Mouse (Mus musculus) embryo, embryonic 10.5 days (tissue): ENCODE data around the gene Ube3c.

Source experiments
- DNase-seq: peaks from one replicate; pipeline ENCODE4 v3.0.0-alpha.2; 2015; ENCODE audit warnings: low spot score

Ube3c gene

DNA sequence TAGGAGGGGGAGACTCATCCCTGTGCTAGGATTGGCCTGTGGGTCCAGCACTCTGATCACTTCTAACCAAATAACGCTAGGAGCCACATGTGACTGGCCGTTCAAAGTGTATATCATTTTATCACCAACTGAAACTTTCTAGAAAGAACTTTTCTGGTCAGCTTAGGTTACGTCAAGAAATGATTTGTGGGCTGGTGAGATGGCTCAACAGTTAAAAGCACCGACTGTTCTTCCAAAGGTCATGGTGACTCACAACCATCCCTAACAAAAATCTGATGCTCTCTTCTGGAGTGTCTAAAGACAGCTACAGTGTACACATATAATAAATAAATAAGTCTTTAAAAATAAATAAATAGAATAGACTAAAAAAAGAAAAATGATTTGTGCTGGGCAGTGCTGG, 103.5 kb downstream of the Ube3c start:
- DNase-seq: no peak

DNA sequence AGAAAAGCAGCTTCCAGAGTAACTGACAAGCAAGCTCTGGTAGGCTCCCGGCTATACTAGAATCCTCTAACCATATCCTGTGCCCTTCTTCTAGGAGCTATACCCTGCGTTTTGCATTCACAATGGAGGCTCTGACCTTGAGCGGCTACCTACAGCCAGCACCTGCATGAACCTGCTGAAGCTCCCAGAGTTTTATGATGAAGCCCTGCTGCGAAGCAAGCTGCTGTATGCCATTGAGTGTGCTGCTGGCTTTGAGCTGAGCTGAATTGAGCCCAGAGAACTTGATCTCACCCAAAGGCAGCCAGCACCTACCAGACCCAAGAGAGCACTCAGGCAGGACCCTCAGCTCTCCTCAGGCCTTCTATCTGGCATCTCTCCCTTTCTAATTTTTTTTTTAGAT, 105.3 kb downstream of the Ube3c start:
- no peak for DNase-seq

DNA sequence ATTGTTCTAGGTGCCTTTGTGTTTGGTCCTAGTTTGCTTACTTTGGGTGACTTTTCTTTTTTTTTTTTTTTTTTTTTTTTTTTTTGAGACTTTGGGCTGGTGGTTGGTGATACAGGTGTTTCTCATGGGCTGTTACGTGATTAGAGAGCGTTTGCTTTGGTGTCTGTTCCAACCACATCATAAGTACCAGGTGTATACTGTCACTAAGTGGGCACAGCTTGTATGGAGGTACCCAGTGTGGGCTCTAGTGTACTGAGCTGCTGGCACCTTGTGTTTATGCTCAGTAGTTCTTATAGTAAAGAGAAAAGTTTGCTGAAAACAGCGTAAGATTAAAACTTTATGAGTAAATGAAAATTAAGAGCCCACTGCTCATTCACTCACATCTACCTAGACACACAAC, 107.4 kb downstream of the Ube3c start:
- no peak for DNase-seq

DNA sequence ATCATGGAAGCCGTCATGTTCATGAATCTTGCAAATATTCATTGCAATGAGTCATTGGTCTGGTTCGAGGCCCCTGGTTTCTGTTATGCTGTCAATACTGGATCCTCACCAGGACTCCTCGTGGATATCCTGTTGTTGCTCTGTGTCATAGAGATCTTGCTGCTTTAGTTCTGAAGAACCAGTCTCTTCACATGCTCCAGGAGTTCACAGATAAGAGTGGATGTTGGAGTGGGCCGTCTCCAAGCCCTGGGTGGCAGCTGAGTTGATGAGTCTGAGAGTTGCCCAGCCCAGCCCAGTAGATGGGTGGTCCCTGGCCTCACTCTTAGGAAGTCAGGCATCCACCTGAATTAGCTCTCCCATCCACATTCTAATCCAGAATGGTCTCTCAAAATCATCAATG, 116.0 kb downstream of the Ube3c start:
- DNase-seq: no peak

DNA sequence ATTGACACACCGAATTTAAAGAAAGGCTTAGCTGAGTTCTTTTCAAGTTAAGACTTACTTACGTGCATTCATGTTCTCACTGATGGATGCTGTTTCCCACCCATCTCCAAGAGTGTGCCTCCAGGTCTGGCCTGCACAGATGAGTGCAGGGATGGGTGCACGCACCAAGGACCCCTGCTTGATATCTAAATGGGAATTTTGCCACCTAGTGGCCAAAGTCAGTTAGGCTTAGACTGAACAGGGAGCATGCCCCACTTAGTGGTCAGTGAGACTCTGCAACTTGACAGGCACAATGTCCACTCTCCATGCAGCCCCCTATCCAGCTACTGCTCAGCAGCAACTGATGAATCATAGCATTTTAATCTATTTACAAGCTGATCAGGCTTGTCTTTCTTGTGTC, 118.6 kb downstream of the Ube3c start:
- peak; percentile 81 for DNase-seq

DNA sequence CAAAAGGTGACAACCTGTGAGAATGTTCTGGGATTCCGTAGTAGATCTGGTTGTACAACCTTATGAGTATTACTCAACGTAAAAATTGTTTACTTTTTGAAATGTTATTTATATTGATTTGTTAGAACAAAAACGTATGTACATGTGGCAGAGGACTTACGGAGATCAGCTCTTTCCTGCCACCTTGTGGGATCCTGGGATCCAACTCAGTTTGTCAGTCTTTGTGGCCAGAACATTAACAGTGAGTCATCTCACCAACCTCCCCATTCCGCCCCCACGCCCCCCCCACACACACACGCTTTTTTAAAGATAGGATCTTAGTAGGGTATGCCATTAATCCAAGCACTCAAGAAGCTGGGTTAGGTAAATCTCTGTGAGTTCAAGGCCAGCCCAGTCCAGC, 119.3 kb downstream of the Ube3c start:
- DNase-seq: no peak

DNA sequence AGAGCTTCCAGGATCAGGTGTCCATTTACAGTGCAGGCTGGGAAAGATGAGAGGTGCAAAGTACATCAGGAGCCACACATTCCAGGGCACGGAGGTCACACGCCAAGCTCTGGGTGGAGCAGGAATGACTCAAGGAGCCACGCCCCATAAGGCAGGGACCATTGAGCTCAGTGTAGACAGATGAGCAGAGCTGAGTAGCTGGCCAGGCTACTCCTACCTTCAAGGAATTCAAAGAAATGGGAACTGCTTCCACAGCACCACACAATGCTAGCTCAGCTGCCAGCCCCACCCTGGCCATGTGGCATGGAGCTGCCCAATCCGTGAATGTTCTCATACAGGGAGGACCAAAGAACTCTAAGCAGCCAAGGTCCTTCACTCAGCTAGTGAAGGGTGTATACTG, 129.5 kb downstream of the Ube3c start:
- no peak for DNase-seq

DNA sequence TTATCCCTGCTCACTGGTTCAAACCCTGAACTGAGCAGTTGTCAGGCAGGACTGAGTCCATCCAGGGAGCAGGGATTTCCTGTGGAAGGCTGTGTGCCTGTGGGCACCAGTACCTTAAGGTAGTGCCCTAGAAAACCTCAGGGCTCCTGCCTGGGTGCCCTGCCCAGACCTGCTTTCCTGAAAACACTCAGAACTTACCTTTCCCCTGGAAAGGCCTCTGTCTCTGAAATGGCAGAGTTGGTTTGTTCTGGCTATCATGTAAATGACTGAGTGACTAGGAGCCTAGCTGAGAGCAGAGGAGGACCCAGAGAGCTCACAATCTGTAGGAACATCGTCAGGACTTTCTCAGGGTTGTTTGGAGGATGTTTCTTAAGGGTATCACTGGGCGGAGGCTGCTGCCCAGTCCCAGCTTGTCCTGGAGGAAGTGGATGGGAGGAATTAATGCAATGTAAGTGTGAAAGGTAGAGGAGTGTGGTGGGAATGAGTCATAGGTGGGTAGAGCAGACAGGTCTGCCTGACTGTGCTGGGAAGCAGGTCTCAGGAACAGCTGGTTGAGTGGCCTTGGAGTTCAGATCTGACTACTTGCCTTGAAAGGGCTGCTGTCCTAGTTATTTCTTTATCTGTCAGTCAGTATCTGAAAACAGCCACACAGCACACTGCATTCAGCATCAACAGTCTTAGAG, 130.6 kb downstream of the Ube3c start:
- no peak for DNase-seq

DNA sequence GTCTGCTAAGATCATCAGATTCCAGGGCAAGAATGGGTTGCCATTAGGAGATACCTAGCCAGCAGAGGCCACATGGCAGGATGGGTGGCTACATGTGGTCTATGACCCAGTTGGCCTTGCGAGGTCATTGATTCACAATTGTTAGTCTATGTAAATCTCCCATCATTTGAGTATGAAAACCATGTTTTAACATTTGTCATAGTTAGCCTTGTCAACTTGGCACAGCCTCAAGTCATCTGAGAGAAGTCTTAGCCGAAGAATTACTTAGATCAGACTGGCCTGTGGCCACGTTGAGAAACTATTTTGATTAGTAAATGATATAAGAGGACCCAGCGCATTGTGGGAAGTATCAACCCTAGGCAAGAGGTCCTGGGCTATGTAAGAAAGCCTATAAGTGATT, 138.2 kb downstream of the Ube3c start:
- DNase-seq: no peak

DNA sequence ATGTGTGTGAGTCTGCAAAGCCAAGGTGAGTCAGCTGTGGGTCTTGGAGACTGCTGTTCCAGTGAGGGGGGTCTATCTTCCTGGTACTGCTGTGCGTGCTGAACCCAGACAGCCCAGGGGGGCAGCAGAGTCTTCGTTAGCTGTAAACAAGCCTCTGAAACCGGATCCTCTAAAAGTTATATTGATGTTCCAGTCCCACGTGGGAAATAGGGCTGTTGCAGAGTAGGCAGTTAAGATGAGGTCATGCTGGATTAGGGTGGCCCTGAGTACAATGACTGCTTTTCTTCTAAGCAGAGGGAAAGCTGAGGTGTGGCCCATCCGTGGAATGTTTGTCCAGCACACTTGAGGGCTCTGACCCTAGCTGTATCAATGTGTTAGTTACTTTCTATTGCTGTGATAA, 139.2 kb downstream of the Ube3c start:
- peak; percentile 36 for DNase-seq

DNA sequence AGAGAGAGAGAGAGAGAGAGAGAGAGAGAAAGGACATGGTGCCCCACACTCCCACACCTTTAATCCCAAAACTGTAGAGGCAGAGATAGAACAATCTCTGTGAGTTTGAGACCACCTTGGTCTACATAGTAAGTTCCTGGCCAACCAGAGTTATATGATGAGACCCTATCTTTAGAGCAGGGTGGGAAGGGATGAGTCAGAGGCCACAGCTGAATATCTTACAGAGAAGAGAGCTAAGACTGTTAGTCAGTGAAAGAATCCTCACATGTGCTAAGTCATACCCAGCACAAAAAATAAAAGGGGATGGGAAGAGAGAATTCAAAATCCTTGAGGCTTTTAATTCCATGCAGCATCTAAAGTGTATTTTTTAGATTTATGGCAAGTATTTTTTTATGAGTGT, 142.6 kb downstream of the Ube3c start:
- DNase-seq: no peak

DNA sequence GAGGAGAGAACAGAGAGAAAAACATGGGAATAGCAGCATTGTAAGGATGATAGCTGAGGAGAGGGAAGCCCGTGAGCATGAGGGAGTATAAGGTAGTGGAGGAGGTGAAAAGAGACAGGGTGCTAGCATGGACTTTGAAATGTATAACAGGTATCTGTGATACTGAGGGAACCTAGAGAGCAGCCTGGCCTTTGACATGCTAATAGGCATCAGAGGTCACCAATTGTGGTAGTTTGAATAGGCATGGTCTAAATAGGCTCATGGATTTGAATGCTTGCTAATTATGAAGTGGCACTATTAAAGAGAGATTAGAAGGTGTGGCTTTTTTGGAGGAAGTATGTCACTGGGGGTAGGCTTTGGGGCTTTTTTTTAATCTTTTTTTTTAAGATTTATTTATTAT, 143.9 kb downstream of the Ube3c start:
- no peak for DNase-seq

DNA sequence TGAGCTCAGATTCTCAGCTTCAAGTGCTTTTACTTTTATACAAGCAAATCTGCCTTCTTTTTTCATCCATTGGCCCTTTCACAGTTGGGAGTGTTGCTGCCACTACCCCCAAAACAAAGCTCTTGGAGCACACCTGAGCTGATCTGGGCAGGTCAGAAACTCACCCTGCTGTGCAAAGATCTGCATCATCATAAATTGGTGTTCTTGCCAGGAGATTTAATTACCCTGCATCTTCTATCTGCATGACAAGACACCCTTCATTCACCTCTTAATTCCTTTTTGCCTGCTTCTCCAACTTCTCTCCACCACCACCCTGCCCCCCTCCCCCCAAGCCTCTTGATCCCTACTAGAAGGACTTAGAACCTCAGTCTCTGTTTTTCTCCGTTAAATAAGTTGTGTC, 152.1 kb downstream of the Ube3c start:
- DNase-seq: no peak

DNA sequence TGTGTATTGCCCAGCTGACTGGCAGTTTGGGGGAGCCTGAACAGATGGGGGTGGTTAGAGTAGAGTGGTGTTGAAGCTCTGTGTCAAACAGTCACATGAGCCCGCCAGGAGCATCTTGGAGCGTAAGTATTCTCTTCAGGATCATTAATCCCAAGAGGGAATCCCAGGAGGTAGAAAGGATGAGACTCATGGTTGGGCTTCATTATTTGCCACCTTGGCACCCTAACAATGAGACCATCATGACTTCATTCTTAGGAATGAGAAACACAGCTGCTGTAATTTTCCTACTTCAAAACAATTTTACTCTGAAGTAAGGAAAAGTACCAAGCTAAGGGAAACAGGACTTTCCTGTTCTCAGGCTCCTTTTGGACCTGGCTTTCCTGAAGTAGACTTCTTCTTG, 156.3 kb downstream of the Ube3c start:
- DNase-seq: no peak
